Mouse (Mus musculus): ENCODE data around the gene Rc3h2.

- TF ChIP-seq CTCF (IDR thresholded peaks at IDR 0.05; ENCODE audit: borderline replicate concordance, insufficient read depth, low read length) (no peak), POLR2A (IDR thresholded peaks at IDR 0.05; ENCODE audit: low read depth, low read length) (no peak)
Measured at GRCm38 (mm10) chr2:37460707-37461106, 38.0 kb upstream of the Rc3h2 start.
